Mouse (Mus musculus) brain, embryonic 14.5 days (tissue): Measurements from ENCODE around the gene Fam20c.

ENCODE experiments used
- CTCF ChIP-seq: fragments of 200-500 bp; IDR thresholded peaks from 2 replicates; pipeline ENCODE4 v1.5.1; 2012; ENCODE audit warnings: inconsistent platforms, mild to moderate bottlenecking, moderate library complexity, borderline replicate concordance; ENCODE audit not compliant: insufficient read depth, insufficient read length; ENCODE audit errors: extremely low read depth
- POLR2A ChIP-seq: fragments of 200-500 bp; IDR thresholded peaks from 2 replicates; pipeline ENCODE4 v1.6.1; 2012; ENCODE audit warnings: mild to moderate bottlenecking, inconsistent platforms, borderline replicate concordance; ENCODE audit not compliant: poor library complexity, insufficient read depth, insufficient read length, severe bottlenecking; ENCODE audit errors: extremely low read depth

DNA sequence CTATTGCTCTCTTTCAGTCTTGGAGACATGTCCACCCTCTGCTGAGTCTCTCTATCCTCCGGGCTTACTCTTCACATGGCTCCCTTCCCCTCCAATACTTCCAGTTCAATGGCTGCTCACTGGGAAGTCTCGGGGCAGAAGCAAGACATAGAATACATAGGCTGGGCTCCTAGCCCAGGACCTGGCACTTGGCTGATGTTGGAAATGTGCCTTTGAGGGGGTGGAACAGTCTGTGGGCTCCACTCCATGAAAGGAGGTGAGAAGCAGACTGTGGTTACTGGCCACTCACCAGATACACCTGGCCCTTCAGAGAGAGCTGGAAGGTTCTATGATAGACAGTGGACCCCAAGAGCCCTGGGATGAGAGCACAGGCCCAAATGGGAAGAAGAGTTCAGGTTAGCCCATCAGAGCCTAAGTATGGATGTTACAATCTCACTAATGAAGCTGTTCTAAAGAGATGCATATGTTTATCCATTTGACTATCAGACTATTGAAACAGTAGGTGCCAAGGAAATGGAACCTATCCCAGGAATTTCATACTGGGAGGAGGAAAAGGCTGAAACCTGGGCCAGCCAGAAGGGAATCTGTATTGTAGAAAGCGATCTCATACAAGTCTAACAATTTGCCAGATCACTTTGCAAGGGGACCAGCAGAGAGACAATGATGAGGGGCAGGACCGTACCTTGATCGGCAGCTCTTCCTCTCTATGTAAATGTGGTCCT lies 8.8 kb upstream of the Fam20c start:
- TF ChIP-seq POLR2A (no peak), CTCF (no peak)
